Mouse (Mus musculus) thymus, postnatal 10 days (tissue): ENCODE data around the gene Cby3.
"Not testable (repeated sequence)": the region's sequence is repeated elsewhere in the genome, so short reads cannot be mapped to it uniquely, and the experiment has no call there.

Source experiments
- DNase-seq, 2 experiments: peaks; one replicate each; pipeline ENCODE4 v3.0.0; 2021; ENCODE audit warnings: low spot score in 2 of 2

The Cby3 gene

DNA sequence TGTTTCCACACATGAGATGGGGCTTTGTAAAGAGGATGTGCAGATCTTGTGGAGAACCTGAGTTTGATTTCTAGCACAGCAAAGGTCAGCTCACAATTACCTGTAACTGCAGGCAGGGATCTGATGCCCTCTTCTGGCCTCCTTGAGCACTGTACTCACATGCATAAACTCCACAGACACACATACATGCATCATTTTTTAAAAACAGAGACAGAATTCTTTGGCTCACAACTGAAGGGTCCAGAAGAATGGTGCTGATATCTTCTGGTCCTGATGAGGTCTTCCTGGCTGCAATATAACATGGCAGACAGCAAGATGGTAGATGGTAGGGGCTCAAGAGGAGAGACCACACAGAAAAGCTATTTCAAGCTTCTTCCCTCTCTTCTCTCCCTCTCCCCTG, at the start of gene Cby3:
Cby3 (plus strand) TSS at position 301 of the 400 bp plus-strand sequence.
- no peak for DNase-seq

DNA sequence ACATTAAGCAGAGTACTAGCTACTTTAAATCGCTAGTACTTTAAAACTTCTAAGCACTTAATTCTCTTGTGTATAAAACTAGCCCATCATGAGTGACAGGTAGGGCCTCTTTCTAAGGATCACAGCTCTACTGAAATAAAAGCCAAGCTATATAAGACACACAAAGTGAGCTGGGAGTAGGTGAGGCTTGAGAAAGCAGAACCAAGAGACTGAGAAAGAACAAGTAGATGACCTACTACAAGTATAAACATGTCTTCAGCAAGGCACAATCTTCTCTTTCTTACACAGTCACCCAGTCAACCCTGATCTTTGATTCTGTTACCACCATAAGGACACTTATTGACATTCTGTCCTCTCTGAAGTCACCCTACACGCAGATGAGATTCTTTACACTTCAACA, 41.5 kb upstream of the Cby3 start:
- no peak for DNase-seq

DNA sequence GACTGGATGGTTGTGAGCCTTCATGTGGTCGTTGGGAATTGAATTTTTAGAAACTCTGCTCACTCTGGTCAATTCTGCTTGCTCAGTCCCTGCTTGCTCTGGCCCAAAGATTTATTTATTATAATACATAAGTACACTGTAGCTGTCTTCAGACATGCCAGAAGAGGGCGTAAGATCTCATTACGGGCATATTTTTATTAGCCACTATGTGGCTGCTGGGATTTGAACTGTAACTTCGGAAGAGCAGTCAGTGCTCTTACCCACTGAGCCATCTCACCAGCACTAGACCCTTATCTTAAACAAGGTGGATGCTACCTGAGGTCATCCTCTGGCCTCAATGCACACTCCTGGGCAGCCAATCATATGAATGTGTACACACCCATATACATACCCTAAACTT, 34.9 kb upstream of the Cby3 start:
- DNase-seq: not testable (repeated sequence)

DNA sequence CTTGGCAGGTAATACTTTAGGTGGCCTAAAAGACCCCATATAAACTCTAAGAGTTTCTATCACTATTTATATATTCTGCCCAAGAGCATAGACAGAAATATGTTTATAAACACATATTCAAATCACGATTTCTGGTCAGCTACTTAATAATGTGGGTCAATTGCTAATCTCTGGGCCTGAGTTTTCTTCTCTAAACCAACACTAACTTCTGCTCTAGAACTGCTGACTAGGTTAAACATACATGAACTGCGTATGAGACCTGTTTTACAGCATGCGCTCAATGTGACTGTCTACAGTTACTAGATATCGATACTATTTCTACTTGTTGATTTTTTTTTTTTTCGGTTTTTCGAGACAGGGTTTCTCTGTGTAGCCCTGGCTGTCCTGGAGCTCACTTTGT, 33.0 kb upstream of the Cby3 start:
- DNase-seq: no peak

DNA sequence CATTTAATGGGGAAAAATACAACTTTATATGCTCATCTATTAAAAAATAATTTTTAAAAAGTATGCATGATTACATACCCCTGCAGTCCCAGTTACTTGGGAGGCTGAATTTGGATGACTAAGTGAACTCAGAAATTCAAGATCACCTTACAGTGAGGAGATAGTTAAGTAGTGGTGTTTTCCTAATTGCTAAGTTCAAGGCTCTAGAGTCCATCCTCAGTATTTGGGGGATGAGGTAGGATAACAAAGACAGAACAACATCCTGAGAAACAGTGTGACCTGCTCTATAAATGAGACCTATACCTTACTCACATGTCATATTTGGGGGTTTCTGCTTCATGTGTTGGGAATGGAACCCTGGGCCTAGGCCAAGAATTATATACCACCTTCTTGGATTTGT, 31.9 kb upstream of the Cby3 start:
- DNase-seq: no peak

DNA sequence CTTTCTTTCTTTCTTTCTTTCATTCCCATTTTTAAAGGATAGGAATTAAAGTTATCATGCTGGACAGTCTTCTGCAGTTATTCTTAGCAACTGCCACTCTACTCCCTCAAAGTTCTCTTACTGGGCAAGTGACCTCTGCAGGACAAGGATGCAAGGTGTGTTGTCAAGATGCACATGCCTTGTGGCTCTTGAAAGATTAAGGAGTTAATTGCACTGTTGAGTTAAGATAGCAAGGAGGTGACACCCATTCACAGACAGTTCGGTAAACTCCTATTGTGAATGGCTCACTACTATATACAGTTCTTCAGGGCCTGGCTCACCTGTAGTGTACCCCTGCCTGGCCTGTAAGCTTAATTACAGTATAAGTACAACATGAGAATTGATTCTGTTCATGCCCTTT, 30.4 kb upstream of the Cby3 start:
- no peak for DNase-seq

DNA sequence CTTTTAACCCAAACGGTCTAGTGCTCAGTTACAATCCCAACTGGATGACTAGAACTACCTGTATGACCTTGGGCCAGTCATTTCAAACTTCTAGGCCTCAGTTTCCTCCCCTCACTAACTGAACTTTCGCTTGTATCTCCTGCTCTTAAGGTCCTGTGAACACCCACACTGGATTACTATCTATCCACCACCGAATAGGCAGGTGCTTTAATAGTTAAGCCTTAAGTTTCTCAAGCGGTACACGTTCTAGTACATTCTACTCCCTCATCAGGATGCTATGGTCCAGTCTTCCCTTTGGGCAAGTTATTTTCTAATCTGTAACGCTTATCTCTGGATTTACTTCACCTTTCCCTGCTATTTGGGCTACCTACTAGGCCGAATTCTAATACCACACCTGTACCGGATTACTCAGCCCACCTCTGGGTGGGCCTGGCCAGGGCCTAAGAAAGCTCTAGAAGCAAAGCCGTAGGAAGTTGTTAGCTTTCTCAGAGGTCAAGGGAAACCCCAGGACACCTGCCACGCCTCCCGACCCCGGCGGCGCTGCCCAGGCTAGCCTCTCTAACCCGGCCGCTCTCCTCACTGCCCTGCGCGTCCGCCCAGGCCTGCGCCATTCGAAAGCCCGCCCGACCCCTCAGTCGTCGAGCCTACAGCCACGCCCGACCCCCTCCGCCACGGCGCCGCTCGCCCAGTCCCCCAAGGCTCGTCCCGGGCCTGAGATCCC, 29.4 kb upstream of the Cby3 start:
- no peak for DNase-seq

DNA sequence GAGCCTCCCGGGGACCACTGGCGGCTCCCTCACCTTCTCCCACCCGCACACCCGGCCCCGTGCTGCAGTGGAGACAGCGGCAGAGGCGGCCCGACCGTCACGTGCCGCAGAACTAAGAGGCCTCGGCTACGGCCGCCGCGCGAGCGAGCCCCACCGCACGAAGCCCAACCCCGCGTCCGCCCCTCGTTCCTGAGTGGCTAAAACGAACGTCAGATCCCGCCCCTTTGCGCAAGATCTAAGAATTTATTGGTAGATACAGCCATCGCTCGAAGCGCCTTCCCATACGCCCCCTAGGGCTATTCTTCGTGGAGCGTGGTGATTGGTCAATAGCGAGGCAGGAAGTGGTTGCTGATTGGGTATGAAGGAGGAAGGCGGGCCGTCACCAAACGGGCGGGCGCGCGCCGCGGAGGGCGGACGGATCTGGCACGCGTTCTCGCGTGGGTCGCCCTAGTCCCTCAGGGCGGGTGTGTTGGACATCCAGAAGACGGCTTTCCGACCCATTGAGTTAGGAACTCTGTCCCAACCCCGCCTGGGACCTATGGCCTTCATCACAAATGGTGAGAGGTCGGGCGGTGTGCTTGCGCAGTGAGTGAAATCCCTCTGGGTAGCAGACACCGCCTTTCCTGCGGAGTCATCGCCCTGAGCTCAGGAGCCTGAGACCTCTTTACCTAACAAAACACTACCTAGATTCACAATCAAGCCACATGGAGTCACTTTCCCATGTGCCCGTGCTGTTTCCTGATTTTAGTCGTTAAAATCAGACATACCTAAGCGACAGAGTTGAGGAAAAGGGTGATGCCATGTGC, 28.6 kb upstream of the Cby3 start, which contains the start of gene Canx:
Canx (minus strand) TSS at position 178 of the 806 bp plus-strand sequence.
- peak; percentile 96 to 98 for DNase-seq

DNA sequence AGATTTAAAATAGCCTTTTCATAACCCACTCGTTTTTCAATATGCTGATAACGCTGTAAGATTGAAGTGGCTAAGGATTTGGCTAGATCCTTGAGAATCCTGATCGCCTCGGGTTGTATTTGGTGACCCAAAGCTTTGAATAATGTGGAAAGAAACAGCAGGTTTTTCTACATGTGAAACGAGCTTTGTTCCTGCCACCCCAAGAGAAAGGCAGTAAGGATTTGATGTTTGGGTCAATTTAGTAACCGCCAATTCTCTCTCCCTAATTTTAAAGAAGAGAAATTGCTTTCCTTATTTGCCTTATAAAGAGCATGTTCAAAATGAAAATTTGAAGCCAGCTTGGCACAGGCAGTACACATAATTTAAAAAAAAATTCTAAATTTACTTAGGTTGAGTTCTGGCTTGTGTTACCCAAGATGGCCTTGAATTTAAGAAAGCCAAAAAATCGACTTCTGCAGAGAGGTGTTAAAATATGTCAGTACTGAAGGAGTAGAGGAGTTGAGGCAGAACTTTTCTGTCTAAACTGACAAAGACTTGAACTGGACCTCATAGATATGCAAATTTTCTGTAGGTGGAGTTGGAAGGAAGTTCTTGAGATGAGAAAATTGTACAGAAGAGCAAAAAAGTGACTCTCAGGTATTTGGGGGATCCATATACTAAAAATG, 27.8 kb upstream of the Cby3 start:
- DNase-seq: no peak

DNA sequence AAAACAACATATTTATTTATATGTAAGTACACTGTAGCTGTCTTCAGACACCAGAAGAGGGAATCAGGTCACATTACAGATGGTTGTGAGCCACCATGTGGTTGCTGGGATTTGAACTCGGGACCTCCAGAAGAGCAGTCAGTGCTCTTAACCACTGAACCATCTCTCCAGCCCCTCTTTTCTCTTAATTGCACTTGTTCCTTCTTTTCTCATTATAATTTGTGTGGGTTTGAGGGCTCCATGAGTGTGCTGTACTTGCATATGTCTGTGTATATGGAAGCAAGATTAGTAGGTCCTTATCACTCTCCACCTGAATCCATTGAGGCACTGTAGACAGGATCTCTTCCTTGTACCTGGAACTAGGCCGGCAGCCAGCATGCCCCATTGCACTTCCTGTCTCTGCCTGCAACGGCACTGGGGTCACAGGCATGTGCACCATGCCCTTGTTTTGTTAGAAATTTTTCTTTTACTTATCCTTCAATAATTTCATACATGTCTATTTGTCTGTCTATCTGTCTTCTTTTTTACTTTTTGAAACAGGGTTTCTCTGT, 26.1 kb upstream of the Cby3 start:
- DNase-seq: no peak

DNA sequence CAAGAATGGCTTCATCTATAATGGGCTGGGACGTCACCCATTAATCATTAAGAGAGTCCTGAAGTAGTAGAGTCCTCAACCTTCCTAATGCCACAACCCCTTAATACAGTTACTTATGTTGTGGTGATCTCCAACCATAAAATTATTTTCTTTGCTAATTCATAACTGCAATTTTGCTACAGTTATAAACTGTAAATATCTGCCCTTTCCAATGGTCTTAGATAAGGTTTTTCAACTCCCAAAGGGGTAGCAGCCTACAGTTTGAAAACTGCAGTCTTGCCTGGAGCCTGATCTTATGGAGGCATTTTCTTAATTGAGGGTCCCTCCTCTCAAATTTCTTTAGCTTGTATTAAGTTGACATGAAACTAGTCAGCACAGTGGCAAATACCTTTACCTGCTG, 24.9 kb upstream of the Cby3 start:
- DNase-seq: no peak

DNA sequence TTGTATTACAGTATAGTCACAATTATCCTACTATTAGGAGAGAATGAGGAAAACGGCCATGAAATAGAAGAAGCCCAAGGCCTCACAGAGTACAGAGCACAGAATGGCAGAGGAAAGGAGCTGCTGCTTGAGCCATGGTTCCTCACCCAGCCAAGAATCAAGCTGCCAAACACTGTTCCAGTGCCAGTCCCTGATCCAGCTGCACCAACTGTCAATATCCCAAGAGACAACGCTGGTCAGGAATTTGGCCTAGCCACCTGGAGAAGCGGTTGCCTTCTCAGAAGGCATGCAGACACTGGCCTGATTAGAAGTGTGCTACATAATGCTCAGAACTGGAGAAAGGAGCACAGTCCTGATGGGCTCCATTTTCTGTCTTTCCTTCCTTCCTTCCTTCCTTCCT, 21.1 kb upstream of the Cby3 start:
- DNase-seq: no peak

DNA sequence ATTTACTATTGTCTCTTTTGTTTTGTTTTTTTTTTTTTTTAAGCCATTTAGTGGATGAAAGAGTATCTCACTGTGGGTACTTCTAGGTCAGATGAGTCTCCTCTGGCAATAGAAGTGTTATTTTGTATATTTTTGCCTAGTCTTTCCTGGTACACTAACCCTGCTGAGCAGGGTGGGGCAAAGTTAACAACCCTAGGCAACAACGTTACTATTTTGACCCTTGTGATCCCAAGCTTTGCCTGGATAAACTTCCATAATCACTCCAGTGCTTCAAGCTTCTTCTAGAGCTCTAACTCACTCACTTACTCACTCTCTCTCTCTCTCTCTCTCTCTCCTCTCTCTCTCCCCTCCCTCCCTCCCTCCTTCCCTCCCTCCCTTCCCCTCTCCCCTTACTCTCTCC, 18.1 kb upstream of the Cby3 start:
- no peak for DNase-seq

DNA sequence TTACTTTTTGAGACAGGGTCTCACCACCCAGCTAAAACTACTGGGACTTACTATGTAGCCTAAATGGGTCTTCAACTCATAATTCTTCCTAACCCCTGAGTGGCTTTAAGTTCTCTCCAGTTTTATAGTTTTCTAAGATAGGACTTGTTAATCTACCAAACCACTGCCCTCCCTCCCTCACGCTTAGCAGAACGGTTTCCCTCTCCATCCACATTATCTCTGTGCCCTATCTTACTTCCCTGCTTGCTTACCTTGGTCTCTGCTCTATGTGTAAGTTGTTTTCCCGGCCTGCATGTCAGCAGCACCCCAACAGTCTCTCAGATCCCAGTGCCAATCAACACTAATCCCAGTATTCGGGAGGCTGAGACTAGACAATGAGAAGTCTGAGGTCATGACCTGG, 17.4 kb upstream of the Cby3 start:
- DNase-seq: no peak

DNA sequence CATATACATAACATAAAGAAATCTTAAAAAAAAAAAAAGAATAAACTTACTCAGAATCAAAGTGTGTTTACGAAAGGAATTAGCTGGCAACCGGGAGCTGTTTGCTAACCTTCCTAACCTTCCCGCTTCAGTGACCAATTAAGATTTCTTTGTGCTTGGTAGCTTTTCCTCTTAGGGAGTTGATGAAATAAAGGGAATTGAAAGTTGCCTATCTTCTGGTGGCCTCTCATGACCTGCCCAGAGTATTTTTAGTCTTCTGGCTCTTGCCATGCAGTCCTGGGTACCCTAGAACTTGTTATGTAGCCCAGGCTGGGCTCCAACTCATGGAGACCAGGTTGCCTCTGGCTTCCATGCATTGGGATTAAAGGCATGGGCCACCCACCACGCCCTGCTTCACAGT, 8.8 kb upstream of the Cby3 start:
- no peak for DNase-seq

DNA sequence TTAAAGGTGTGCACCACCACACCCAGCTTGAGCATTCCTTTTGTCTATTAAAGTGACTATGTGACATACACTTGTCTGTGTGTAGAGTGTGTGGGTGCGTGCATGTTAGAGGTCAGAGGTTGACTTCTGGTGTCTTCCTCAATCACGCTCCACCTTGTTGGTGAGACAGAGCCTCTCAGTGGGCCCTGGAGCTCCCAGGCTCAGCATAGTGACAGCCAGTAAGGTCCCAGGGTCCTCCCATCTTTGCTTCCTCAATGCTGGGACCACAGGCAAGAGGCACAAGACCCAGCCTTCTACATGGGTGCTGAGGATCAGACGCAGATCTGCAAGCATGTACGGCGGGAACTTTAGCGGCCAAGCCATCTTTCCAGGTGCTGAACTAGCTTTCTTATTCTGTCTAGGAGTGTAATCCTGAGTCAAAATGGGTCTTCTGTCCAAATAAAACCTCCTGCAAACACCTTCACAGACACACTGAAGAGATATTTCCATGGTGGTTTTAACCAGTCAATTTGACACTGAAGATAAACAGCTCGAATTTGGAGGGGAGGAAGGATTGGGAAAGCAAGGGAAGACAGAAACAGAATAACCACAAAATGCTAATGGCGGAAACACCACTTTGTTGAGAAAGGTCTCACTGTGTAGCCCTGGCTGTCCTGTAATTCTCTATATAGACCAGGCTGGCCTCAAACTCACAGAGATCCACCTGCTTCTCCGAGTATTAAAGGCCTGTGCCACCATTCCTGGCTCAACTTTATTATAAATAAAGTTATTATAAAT, 7.8 kb upstream of the Cby3 start:
- no peak for DNase-seq

DNA sequence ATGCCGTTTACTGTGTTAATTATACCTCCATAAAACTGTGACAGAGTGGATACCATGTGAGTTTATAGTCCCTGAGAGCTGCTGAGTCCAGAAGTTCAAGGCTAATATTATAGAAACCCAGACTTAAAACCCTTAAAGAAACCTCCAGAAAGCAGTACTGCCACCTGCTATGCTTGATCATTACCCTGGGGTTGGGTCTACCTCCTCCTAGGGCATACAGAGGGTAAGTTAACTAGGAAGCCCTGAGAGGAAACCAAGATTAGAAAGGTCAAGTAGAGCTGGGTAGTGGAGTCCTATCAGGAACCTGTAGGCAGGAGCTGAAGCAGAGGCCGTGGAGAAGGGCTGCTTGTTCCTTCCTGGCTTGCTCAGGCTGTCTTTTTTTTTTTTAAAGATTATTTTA, 2.1 kb upstream of the Cby3 start:
- no peak for DNase-seq

DNA sequence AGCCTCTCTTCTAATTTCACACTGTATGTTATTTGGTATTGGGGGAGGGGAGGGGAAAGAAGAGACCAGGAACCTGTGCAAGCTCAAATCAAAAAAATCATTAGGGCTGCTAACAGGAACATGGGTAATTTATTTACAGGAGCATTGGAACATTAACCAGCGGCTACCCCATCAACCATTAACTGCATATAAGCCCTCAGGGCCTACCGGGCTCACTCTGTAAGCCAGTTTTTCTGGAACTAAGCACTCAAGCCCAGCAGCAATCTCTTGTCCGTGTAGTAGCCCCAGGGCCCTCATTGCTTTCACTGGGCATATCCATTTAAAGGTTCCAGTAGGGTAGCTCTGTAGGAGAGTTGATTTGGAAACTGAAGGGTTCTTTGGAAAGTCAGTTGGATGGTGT, 589 bp downstream of the Cby3 start:
- no peak for DNase-seq

DNA sequence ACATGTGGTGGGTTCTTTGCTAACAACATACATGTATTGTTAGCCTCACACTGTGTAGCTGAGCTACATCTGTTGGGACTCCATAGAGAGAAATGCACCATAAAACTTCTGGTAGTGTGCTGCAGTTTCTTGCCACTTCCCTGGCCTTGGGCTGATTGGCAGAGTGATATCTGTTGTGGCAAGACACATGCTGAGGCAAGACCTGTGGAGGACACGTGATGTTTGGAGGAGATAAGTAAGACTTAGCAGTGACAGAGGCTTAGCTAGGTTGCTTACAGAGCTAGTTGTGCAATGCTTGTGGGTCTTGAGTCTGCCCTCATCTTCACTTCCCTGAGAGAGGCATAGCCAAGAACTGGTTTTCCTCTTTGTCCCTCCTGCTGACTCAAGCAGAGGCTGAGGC, 1.1 kb downstream of the Cby3 start:
- no peak for DNase-seq

DNA sequence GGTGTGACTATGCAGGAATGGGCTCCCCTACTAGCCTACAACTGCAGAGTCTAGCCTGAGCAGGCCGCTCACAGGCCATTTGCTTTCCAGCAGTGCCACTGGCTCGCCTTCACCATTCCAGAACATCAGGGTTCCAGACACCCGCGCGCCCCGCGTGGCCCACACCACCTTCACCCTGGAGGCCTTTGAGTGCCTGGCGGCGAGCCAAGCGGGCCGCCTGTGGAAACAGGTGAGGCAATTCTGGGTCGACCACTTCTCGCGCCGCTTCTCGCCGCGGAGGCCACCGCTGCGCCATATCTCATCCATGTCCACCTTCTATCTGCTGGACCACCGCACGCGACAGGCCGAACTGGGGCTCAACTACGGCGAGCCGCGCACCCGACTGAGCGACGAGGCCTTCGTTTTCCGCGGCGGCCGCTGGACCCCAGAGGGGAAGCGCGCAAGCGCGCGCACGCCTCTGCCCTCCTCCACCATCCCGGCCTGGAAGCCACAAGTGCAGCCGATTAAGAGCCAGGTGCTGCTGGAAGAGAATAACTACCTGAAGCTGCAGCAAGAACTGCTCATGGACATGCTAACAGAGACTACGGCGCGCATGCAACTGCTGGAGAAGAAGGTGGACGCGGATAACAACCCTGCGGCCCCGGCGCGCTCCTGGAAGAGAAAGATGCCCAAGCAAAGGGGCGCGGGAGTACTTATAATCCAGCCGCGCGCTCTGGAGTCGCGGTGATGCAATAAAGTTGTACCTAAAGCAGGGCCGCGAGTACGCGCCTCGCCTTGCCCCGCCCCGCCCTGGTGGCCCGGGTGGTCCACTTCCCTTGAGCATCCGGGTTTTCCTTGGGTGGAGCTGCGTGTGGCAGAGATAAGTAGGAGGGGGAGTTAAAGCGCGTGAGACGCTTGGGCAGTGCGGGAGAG, 4.9 kb downstream of the Cby3 start:
- peak in 1 of 2 experiments; percentile 19 for DNase-seq

DNA sequence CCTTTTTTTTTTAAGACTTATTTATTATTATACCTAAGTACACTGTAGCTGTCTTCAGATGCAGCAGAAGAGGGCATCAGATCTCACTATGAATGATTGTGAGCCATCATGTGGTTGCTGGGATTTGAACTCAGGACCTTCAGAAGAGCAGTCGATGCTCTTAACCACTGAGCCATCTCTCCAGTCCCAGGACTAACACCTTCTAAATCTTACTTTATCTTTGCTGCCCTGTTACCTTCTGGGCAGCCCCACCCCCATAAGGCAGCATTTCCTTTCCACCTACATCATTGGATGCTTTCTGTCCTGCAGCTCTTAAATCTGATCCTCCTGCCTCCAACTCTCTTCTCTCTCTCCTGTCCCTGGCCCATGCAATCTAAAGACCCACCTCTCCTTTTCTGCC, 7.0 kb downstream of the Cby3 start:
- DNase-seq: not testable (repeated sequence)
